Mouse (Mus musculus) gonadal fat pad, adult 2 months (tissue): ENCODE data around the gene R3hdm2. TPM values are rescaled to one million over a fixed set of nuclear protein-coding genes. Genes with fewer than 3 reads are reported as not detected.

ENCODE experiments used
- DNase-seq: peaks from one replicate; pipeline ENCODE4 v3.0.0-alpha.2; 2012; ENCODE audit warnings: low read depth
- polyA plus RNA-seq: library from polyadenylated mRNA; depleted of rRNA; stranded (reverse); fragments of >200 nt; gene quantifications from 2 replicates; pipeline ENCODE4 v1.2.3, GENCODE M21; 2012; rRNA removed

The R3hdm2 gene
- polyA plus RNA-seq, 1 experiment, result 51.4 TPM

GRCm38 (mm10) chr10:127542720-127543119 lies 162.6 kb downstream of the R3hdm2 start:
- no peak for DNase-seq

GRCm38 (mm10) chr10:127543916-127544315 lies 163.8 kb downstream of the R3hdm2 start:
- DNase-seq, result peak; percentile 36

GRCm38 (mm10) chr10:127544375-127544774 lies 164.2 kb downstream of the R3hdm2 start:
- DNase-seq, result no peak

GRCm38 (mm10) chr10:127546505-127546904 lies 166.4 kb downstream of the R3hdm2 start:
- no peak for DNase-seq

- DNase-seq, result no peak
These were observed 168.1 kb downstream of the R3hdm2 start for GRCm38 (mm10) chr10:127548236-127548635.

Other genes starting within 250 kb of the R3hdm2 start
- 60.5 and 112 TPM in 2 replicates for gene B4galnt1, start 215.1 kb upstream of the R3hdm2 start, polyA plus RNA-seq
- gene Slc26a10, start 199.7 kb upstream of the R3hdm2 start, polyA plus RNA-seq, result 1.0 and 1.2 TPM in 2 replicates
- gene Arhgef25, start 190.2 kb upstream of the R3hdm2 start, polyA plus RNA-seq, result 25.7 and 29.6 TPM in 2 replicates
- 91.3 and 116 TPM in 2 replicates for gene Dtx3, start 184.6 kb upstream of the R3hdm2 start, polyA plus RNA-seq
- 76.9 and 93.8 TPM in 2 replicates for gene Pip4k2c, start 168.7 kb upstream of the R3hdm2 start, polyA plus RNA-seq
- 2.4 and 6.4 TPM in 2 replicates for gene Kif5a, start 117.0 kb upstream of the R3hdm2 start, polyA plus RNA-seq
- 228 and 280 TPM in 2 replicates for gene Dctn2, start 114.0 kb upstream of the R3hdm2 start, polyA plus RNA-seq
- 21.8 and 32.7 TPM in 2 replicates for gene Mbd6, start 91.3 kb upstream of the R3hdm2 start, polyA plus RNA-seq
- gene Mars, start 68.5 kb upstream of the R3hdm2 start, polyA plus RNA-seq, result 55.2 and 64.5 TPM in 2 replicates
- 9.3 and 9.7 TPM in 2 replicates for gene Arhgap9, start 58.4 kb upstream of the R3hdm2 start, polyA plus RNA-seq
- gene Gli1, start 38.4 kb upstream of the R3hdm2 start, polyA plus RNA-seq, result 15.2 and 18.3 TPM in 2 replicates
- gene Inhbe, start 25.9 kb upstream of the R3hdm2 start, polyA plus RNA-seq, result 0.01 and 0.03 TPM in 2 replicates
- 0.06 TPM in 1 of 2 replicates, not detected in the other for gene Inhbc, start 9.9 kb upstream of the R3hdm2 start, polyA plus RNA-seq
- gene Stac3, start 121.4 kb downstream of the R3hdm2 start, polyA plus RNA-seq, result 1.1 and 2.1 TPM in 2 replicates
- gene Ndufa4l2, start 134.6 kb downstream of the R3hdm2 start, polyA plus RNA-seq, result 25.5 and 29.3 TPM in 2 replicates
- gene Shmt2, start 142.1 kb downstream of the R3hdm2 start, polyA plus RNA-seq, result 103 and 134 TPM in 2 replicates
- gene Nxph4, start 154.2 kb downstream of the R3hdm2 start, polyA plus RNA-seq, result 11.6 and 26.9 TPM in 2 replicates
- 99.2 and 173 TPM in 2 replicates for gene Lrp1, start 240.8 kb downstream of the R3hdm2 start, polyA plus RNA-seq